Mouse (Mus musculus) embryonic facial prominence, embryonic 10.5 days (tissue): ENCODE results near the gene Rbm44. TPM values are rescaled to one million over a fixed set of nuclear protein-coding genes. Genes with fewer than 3 reads are reported as not detected.

ENCODE experiments used
- DNase-seq: peaks from one replicate; pipeline ENCODE4 v3.0.0-alpha.2; 2017; ENCODE audit warnings: low spot score
- H3K27ac ChIP-seq: fragments of 300-500 bp; sonication (generic); replicated peaks from 2 replicates; pipeline ENCODE4 v1.5.1; 2016; ENCODE audit warnings: mild to moderate bottlenecking
- H3K27me3 ChIP-seq: fragments of 300-500 bp; sonication (generic); replicated peaks from 2 replicates; pipeline ENCODE4 v1.6.1; 2016; ENCODE audit warnings: low read depth, mild to moderate bottlenecking; ENCODE audit not compliant: poor library complexity, severe bottlenecking
- H3K36me3 ChIP-seq: fragments of 300-500 bp; sonication (generic); replicated peaks from 2 replicates; pipeline ENCODE4 v1.6.1; 2016; ENCODE audit warnings: mild to moderate bottlenecking, moderate library complexity
- H3K4me1 ChIP-seq: fragments of 300-500 bp; sonication (generic); 2 replicates; pipeline ENCODE4 v1.6.1; 2016
- H3K4me3 ChIP-seq: fragments of 300-500 bp; sonication (generic); 2 replicates; pipeline ENCODE4 v1.5.1; 2016; ENCODE audit warnings: mild to moderate bottlenecking, moderate library complexity
- H3K9me3 ChIP-seq: fragments of 300-500 bp; sonication (generic); 2 replicates; pipeline ENCODE4 v1.6.1; 2016; ENCODE audit warnings: mild to moderate bottlenecking
- WGBS: fragments of 180-500 bp; shearing (Covaris S2); methylation state at CpG from one replicate; pipeline ENCODE4 v1.1.7; 2016; 5-methylcytosine and 5-hydroxymethylcytosine counted together
- polyA plus RNA-seq: library from polyadenylated mRNA; unstranded; fragments of >200 nt; fragmentation: Nextera tagmentation; extraction: Ambion mirVana; gene quantifications from 2 replicates; pipeline ENCODE4 v1.2.1, GENCODE M21; 2016

Rbm44 gene
- polyA plus RNA-seq, 1 experiment from 2014 or later = 1.2 TPM

DNA sequence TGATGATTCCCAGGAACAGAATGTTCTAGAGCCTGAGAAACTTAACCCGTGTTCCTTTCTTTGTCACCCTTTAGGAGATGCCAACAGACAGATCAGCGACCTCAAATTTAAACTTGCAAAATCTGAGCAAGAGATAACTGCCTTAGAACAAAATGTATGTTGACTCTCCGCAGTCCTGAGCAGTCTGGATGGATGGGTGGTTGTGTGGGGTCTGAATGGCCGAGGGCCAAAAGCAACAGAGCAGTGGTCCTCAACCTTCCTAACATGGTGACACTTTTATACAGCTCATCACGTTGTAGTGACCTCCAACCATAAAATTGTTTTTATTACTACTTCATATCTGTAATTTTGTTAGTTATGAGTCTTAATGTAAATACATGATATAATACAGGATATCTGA, 21.9 kb upstream of the Rbm44 start:
- DNase-seq = no peak
- peaks cover 49% of the 10 kb centered on the region for H3K36me3 ChIP-seq

GRCm38 (mm10) chr1:91123466-91123865, 21.4 kb upstream of the Rbm44 start:
- peaks cover 53% of the 10 kb centered on the region for H3K36me3 ChIP-seq
- H3K27ac ChIP-seq = no peak overlapping the region
- H3K4me1 ChIP-seq = 0 out of 2 replicates have a peak, but pooled peaks cover 3% of the 10 kb centered on the region
- no peak overlapping the region for H3K4me3 ChIP-seq
- 85% methylated on average over 3 of the region's 3 CpGs for WGBS
- H3K27me3 ChIP-seq = no peaks in the 10 kb centered on the region
- no peak for DNase-seq
- H3K9me3 ChIP-seq = no peaks in the 10 kb centered on the region

More for the DNA sequence above, 21.9 kb upstream of the Rbm44 start:
- 94% methylated on average over 5 of the region's 5 CpGs for WGBS
- H3K9me3 ChIP-seq = no peaks in the 10 kb centered on the region
- no peak overlapping the region for H3K4me3 ChIP-seq
- H3K27ac ChIP-seq = no peak overlapping the region
- no peaks in the 10 kb centered on the region for H3K27me3 ChIP-seq
- 0 out of 2 replicates have a peak, but pooled peaks cover 3% of the 10 kb centered on the region for H3K4me1 ChIP-seq

DNA sequence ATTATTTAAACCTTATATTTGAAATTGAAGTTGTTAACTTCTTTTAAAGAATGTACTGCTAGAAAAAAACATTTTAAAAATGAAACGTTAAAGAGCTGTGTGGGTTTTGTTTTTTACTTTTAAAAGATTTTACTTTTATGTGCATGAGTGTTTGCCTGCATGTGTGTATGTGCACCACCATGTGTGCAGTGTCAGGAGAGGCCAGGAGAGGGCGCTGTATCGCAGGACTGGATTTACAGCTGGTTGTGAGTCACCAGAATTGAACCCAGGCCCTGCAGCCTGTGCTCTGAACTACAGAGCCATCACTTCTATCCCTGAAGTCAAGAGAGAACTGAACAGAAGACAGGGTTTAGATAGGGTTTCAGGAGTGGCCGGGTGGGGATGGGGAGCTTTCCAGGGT, 16.0 kb upstream of the Rbm44 start:
- no peak for DNase-seq
- WGBS = 89% methylated on average over 4 of the region's 4 CpGs
- no peak overlapping the region for H3K4me3 ChIP-seq

DNA sequence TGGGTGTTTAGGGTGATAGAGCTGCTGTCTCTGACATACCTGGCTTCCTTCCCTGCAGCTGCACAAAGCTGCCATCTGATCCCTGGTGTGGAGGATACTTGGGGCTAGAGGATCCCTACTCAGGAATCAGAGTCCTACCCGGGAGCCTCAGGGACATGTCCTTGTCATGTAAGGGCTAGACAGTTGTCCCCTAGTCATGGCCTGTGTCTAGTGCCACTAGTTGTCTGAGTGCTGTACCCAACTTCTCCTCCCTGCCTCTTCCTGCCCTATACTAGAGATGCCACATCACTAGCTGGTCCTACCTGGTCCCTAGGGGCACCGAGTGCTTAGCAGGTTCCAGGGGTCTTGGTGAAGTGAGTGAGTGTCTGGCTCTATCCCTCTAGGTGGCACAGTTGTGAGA, 7.9 kb upstream of the Rbm44 start:
- Histone ChIP-seq H3K27me3 (no peaks in the 10 kb centered on the region), H3K27ac (no peak overlapping the region), H3K9me3 (no peaks in the 10 kb centered on the region), H3K36me3 (no peaks in the 10 kb centered on the region), H3K4me1 (0 out of 2 replicates have a peak, but pooled peaks cover 3% of the 10 kb centered on the region), H3K4me3 (no peak overlapping the region)
- WGBS = 83% methylated on average over 2 of the region's 2 CpGs
- no peak for DNase-seq

More for the DNA sequence above, 16.0 kb upstream of the Rbm44 start:
- no peak overlapping the region for H3K27ac ChIP-seq
- H3K36me3 ChIP-seq = peaks cover 49% of the 10 kb centered on the region
- no peaks in the 10 kb centered on the region for H3K27me3 ChIP-seq
- H3K9me3 ChIP-seq = 0 out of 2 replicates have a peak, but pooled peaks cover 5% of the 10 kb centered on the region
- H3K4me1 ChIP-seq = no peaks in the 10 kb centered on the region

DNA sequence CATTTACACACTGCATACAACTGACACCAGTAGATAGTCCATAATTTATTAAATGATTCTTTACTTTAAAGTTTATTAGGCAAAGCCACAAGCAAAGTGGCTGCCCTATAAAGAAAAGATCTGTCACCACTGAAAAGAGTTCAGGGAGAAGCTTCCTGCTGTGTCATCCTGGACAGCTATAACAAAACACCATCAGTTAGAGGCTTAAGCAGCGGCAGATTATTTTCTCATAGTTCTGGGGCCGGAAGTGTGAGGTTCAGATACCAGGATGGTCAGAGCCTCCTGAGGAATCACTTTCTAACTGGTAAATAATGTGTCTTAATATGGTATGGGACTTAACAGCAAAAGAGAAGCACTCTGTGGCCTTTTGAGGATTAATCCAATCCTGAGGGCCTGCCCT, 6.6 kb downstream of the Rbm44 start:
- Histone ChIP-seq H3K36me3 (no peaks in the 10 kb centered on the region), H3K27ac (no peak overlapping the region), H3K4me1 (no peaks in the 10 kb centered on the region), H3K4me3 (no peak overlapping the region), H3K9me3 (no peaks in the 10 kb centered on the region), H3K27me3 (no peaks in the 10 kb centered on the region)
- DNase-seq = no peak
- WGBS = 68% methylated on average over 2 of the region's 2 CpGs

GRCm38 (mm10) chr1:91166798-91167197, 21.9 kb downstream of the Rbm44 start:
- H3K4me3 ChIP-seq = no peak overlapping the region
- WGBS = 80% methylated on average over 6 of the region's 6 CpGs
- H3K4me1 ChIP-seq = no peaks in the 10 kb centered on the region
- no peak for DNase-seq
- H3K36me3 ChIP-seq = no peaks in the 10 kb centered on the region
- H3K27ac ChIP-seq = no peak overlapping the region
- no peaks in the 10 kb centered on the region for H3K27me3 ChIP-seq
- no peaks in the 10 kb centered on the region for H3K9me3 ChIP-seq

DNA sequence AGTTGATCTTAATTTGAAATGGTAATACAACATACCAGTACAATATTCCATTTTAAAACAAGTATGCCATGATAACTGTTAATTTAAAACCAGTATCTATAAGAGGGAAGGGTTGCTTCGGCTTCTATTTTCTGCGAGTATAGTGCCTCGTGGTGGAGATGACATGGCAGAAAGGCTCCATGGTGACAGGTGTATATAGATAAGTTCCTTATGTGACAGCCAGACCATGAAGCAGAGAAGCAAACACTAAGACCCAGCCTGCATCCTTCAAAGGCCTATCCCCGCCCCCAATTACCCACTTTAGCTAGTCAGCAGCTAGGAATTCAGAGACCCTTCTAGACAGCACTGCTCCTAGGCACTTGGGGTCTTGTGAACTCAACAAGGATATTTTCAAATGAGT, 24.3 kb downstream of the Rbm44 start:
- no peak overlapping the region for H3K4me3 ChIP-seq
- H3K9me3 ChIP-seq = no peaks in the 10 kb centered on the region
- WGBS = 84% methylated on average over 4 of the region's 4 CpGs
- no peak overlapping the region for H3K27ac ChIP-seq
- no peaks in the 10 kb centered on the region for H3K36me3 ChIP-seq
- no peaks in the 10 kb centered on the region for H3K27me3 ChIP-seq
- DNase-seq = no peak
- no peaks in the 10 kb centered on the region for H3K4me1 ChIP-seq

DNA sequence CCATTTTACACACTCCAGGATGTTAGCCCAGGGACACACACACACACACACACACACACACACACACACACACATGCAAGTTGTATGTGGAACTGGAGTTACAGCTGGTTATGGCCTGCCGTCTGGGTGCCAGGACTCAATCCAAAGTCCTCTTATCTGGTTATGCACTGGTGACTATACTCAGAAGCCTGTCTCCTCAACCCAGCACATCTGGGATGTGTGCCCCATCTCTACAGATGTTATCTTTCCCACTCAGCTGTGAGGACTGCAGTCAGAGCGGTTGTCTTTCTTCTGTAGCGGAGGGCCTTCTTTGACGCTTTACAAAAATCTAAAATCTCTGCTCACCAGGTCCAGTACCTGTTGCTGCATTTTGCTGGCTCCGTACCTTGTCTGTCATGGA, 29.9 kb downstream of the Rbm44 start:
- no peak overlapping the region for H3K27ac ChIP-seq
- no peak for DNase-seq
- H3K36me3 ChIP-seq = no peaks in the 10 kb centered on the region
- peaks cover 6% of the 10 kb centered on the region for H3K4me1 ChIP-seq
- no peak overlapping the region for H3K4me3 ChIP-seq
- WGBS = 90% methylated on average over 5 of the region's 5 CpGs
- no peaks in the 10 kb centered on the region for H3K9me3 ChIP-seq
- peaks cover 20% of the 10 kb centered on the region for H3K27me3 ChIP-seq

- WGBS = 56% methylated on average over 3 of the region's 3 CpGs
- no peak for DNase-seq
- no peak overlapping the region for H3K27ac ChIP-seq
- no peaks in the 10 kb centered on the region for H3K36me3 ChIP-seq
- no peak overlapping the region for H3K4me3 ChIP-seq
- H3K9me3 ChIP-seq = no peaks in the 10 kb centered on the region
- peaks cover 32% of the 10 kb centered on the region for H3K27me3 ChIP-seq
- peaks cover 16% of the 10 kb centered on the region for H3K4me1 ChIP-seq
Observed at GRCm38 (mm10) chr1:91176026-91176425, 31.1 kb downstream of the Rbm44 start.

DNA sequence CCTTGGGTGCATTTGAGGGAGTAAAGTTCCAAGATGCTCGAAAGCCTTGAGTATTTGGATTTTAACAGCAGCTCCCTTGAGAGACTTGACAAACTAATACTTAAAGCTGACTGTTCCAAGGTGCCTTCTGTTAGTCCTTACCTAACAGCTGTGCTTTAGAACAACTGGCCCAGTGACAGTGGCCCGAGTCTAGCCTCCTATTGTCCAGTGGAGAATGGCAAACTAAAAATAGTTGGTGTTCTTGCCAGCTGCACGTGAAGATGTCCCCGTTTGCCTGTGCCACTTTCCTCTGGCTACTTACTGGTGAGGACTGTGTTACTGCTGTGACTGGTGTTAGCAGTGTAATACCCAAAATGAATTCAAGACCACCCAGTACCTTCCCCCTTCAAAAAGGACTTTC, 32.0 kb downstream of the Rbm44 start:
- Histone ChIP-seq H3K27me3 (peaks cover 41% of the 10 kb centered on the region), H3K4me3 (no peak overlapping the region), H3K9me3 (no peaks in the 10 kb centered on the region), H3K36me3 (no peaks in the 10 kb centered on the region), H3K4me1 (peaks cover 24% of the 10 kb centered on the region), H3K27ac (no peak overlapping the region)
- WGBS = 82% methylated on average over 4 of the region's 4 CpGs
- no peak for DNase-seq

DNA sequence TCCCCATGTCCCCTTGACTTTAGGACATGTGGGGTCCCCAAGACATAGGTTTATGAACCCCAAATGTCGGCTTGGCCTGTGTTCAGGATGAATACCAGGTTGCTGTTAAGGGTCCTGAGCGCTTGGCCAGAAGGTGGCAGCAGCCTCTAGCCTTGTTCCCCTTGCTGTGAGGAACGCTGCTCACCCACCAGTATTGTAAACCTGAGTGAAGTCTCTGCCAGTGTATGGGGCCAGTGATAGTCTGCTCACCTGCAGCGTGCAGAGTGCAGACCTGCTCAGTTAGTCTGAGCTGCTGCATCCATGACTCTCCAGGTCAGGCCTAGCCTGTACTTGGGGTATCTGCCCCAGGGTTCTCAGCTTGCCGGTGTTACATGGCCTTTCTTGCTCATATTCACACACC, 34.2 kb downstream of the Rbm44 start:
- Histone ChIP-seq H3K27ac (no peak overlapping the region), H3K9me3 (no peaks in the 10 kb centered on the region), H3K36me3 (no peaks in the 10 kb centered on the region), H3K4me3 (no peak overlapping the region), H3K4me1 (peaks cover 31% of the 10 kb centered on the region), H3K27me3 (peaks cover 51% of the 10 kb centered on the region)
- DNase-seq = peak; percentile 65
- WGBS = 33% methylated on average over 5 of the region's 5 CpGs

DNA sequence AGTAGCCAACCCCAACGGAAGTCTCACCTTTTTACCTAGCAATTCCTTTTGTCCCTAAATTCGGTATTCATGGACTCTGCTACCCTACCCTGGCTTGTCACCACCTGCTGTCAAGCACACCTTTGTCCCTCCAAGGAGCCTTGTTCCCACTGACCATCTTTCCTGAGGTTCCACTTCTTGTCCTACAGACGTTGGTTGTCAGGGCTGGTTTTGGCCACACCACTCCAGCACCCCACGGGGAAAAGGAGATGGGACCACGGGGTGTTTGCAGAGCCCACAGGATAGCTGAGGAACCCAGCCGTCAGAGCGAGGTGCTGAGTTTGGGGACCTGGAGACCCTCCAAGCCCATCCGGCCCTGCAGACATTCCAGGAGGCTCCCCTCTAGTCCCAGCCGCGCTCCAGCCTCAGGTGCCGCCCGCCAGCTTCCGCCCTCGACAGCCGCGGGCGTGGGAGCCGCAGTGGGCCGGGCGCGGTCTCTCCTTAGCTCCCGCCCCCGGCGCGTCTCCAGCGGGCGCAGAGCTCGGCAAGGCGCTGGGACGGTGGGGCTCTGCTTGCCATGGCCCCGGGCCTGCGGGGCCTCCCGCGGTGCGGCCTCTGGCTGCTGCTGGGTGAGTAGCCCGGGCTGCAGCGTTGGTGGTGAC, 34.8 kb downstream of the Rbm44 start, which contains the start of gene Ramp1:
Gene Ramp1, plus strand, starts transcription at position 290 of the 641 bp plus-strand sequence.
- H3K9me3 ChIP-seq = no peaks in the 10 kb centered on the region
- peak within 1 kb of the TSS; percentile 59 for H3K4me3 ChIP-seq
- 5% methylated on average over 37 of the region's 37 CpGs for WGBS
- peak within 1 kb of the TSS; percentile 65 for H3K27ac ChIP-seq
- peak; percentile 54 for DNase-seq
- H3K36me3 ChIP-seq = no peaks in the 10 kb centered on the region
- peaks cover 31% of the 10 kb centered on the region for H3K4me1 ChIP-seq
- peaks cover 51% of the 10 kb centered on the region for H3K27me3 ChIP-seq

DNA sequence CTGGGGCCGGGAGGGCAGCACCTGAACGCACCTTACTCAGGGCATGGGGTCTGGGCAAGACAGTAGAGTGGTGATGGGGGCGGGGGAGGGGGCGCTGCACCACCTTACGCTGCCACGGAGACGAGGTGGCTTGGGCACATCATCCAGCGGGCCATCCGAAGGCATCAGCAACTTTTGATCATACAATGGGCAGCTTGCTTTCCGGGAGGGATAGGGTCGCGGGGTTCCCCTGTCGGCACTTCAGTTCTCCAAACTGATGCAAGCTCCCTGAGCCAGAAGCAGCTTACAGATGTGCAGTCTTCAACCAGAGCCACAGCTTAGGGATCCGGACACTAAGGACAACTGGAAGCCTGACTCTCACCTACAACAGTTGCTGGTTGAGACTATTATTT, 35.3 kb downstream of the Rbm44 start:
- 6% methylated on average over 14 of the region's 14 CpGs for WGBS
- H3K4me1 ChIP-seq = peaks cover 31% of the 10 kb centered on the region
- DNase-seq = no peak
- H3K27ac ChIP-seq = peak overlapping the region; percentile 65
- no peaks in the 10 kb centered on the region for H3K9me3 ChIP-seq
- H3K36me3 ChIP-seq = no peaks in the 10 kb centered on the region
- peaks cover 51% of the 10 kb centered on the region for H3K27me3 ChIP-seq
- H3K4me3 ChIP-seq = peak overlapping the region; percentile 59
